In the genomic region with DNA sequence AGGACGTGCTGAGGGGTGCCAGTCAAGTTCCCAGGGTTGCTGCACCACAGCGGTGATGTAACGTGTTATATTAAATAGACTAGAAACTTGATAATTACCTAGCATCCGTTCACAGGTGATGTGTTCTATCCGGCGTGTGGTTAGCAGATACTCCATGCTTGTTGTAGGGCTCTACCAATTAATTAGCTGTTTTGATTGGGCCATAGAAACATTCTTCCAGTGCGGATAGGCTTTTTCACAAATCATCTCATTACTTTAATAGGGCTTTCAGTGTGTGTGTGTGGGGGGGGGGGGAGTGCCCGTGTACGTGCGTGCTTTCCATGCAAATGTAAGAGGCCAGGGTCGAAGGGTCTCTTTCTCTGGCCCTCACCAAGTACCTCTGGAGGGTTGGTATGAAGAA, we compare ENCODE assay signal across 27 mouse cellular contexts.
DNase-seq lines count a peak whose midpoint lies in the region; ATAC-seq and TF ChIP-seq lines count a peak whose summit lies in the region.
"Had no signal": no experiment of that assay in that cellular context is flagged by ENCODE, and none has a peak within 500 bp of the region (broad histone marks: within the 10 kb centered on the region; RNA-seq: fewer than 3 reads in every experiment).

No protein-coding gene starts in this region.

- no peaks in the 10 kb centered on the region; the same call in 1 of the 2 replicates for H3K4me1 ChIP-seq in forebrain, embryonic 14.5 days (ENCODE audit: control insufficient read depth, insufficient read depth, low read length)
- no peaks in the 10 kb centered on the region for H3K4me1 ChIP-seq in forebrain, embryonic 16.5 days (replicated peaks; ENCODE audit: control insufficient read depth, insufficient read depth, low read length)
- H3K4me1 ChIP-seq in E14TG2a.4 (replicated peaks; ENCODE audit: low read depth, low read length) = peaks cover 59% of the 10 kb centered on the region
- H3K4me1 ChIP-seq in ES-Bruce4 (ENCODE audit: control insufficient read depth, insufficient read depth, low read length) = no peaks in the 10 kb centered on the region
- H3K4me1 ChIP-seq: embryonic facial prominence, embryonic 12.5 days; embryonic facial prominence, embryonic 15.5 days; heart, embryonic 10.5 days had no signal

- TF ChIP-seq CTCF in E14TG2a.4 (conservative IDR thresholded peaks at IDR 0.05; ENCODE audit: low read length) = no peak
- TF ChIP-seq CTCF in ES-Bruce4 (IDR thresholded peaks at IDR 0.05; ENCODE audit: low read depth, low read length) = no peak
- no peak for TF ChIP-seq CTCF in brain, embryonic 14.5 days (IDR thresholded peaks at IDR 0.05; ENCODE audit: borderline replicate concordance, extremely low read depth, insufficient read depth, insufficient read length)

- 27% methylated on average over 11 of the region's 11 CpGs for WGBS in forebrain, embryonic 14.5 days
- WGBS in forebrain, embryonic 16.5 days = 29% methylated on average over 11 of the region's 11 CpGs

- TF ChIP-seq EP300 in ES-Bruce4 (IDR thresholded peaks at IDR 0.05; ENCODE audit: insufficient read depth, low read depth, low read length) = no peak

- H3K9me3 ChIP-seq in forebrain, embryonic 14.5 days (replicated peaks; ENCODE audit: control insufficient read depth, low read length) = no peaks in the 10 kb centered on the region
- H3K9me3 ChIP-seq in forebrain, embryonic 16.5 days (ENCODE audit: control insufficient read depth, low read length) = no peaks in the 10 kb centered on the region
- H3K9me3 ChIP-seq in E14TG2a.4 (ENCODE audit: low read length) = no peaks in the 10 kb centered on the region
- H3K9me3 ChIP-seq in ES-Bruce4 (replicated peaks; ENCODE audit: control insufficient read depth, insufficient read depth, low read length, poor library complexity, severe bottlenecking) = no peaks in the 10 kb centered on the region
- H3K9me3 ChIP-seq: embryonic facial prominence, embryonic 15.5 days; heart, embryonic 10.5 days had no signal

- H3K9ac ChIP-seq in forebrain, embryonic 14.5 days (ENCODE audit: low read length) = no peak overlapping the region
- H3K9ac ChIP-seq in forebrain, embryonic 16.5 days (replicated peaks; ENCODE audit: low read depth, low read length) = no peak overlapping the region
- 0 out of 2 replicates have a peak overlapping the region, but pooled peaks have one; percentile 32 for H3K9ac ChIP-seq in ES-Bruce4 (ENCODE audit: low read depth, poor library complexity, severe bottlenecking)
- H3K9ac ChIP-seq: embryonic facial prominence, embryonic 12.5 days; embryonic facial prominence, embryonic 15.5 days; heart, embryonic 13.5 days; hindbrain, embryonic 14.5 days had no signal

- peak; percentile 34; the same call in 1 of the 2 replicates for ATAC-seq in forebrain, embryonic 14.5 days
- no peak for ATAC-seq in forebrain, embryonic 16.5 days
- ATAC-seq: activated CD4-positive, CD25-positive, alpha-beta regulatory T cell, adult 4 months; CD4-positive, CD25-positive, alpha-beta regulatory T cell, adult 4 months; hindbrain, postnatal 0 days; inflammation-experienced regulatory T-cells, adult 6 months; intestine, embryonic 16.5 days had no signal

- no peak overlapping the region for H3K4me2 ChIP-seq in forebrain, embryonic 14.5 days (ENCODE audit: low read length)
- no peak overlapping the region for H3K4me2 ChIP-seq in forebrain, embryonic 16.5 days (ENCODE audit: low read length)
- H3K4me2 ChIP-seq: embryonic facial prominence, embryonic 12.5 days; embryonic facial prominence, embryonic 15.5 days; heart, embryonic 13.5 days; hindbrain, embryonic 14.5 days had no signal

- no peak for TF ChIP-seq POLR2A in ES-Bruce4 (IDR thresholded peaks at IDR 0.05; ENCODE audit: insufficient read depth, low read length)
- TF ChIP-seq POLR2A in brain, embryonic 14.5 days (IDR thresholded peaks at IDR 0.05; ENCODE audit: borderline replicate concordance, extremely low read depth, insufficient read depth, insufficient read length, poor library complexity, severe bottlenecking) = no peak

- intact Hi-C loops in gastrocnemius, postnatal 14 days (cut with DNase I; ENCODE audit: low total_unique reads) = no loop called here

- H3K36me3 ChIP-seq in forebrain, embryonic 14.5 days (ENCODE audit: control insufficient read depth, insufficient read depth, low read length) = no peaks in the 10 kb centered on the region
- no peaks in the 10 kb centered on the region for H3K36me3 ChIP-seq in forebrain, embryonic 16.5 days (ENCODE audit: control insufficient read depth, insufficient read depth)
- H3K36me3 ChIP-seq in E14TG2a.4 (ENCODE audit: insufficient read depth, low read length) (peaks cover 35% of the 10 kb centered on the region), ES-Bruce4 (ENCODE audit: control insufficient read depth, insufficient read depth, low read length, poor library complexity, severe bottlenecking) (no peaks in the 10 kb centered on the region)
- H3K36me3 ChIP-seq: embryonic facial prominence, embryonic 12.5 days; embryonic facial prominence, embryonic 15.5 days; heart, embryonic 10.5 days; heart, embryonic 13.5 days had no signal

- H3K27ac ChIP-seq in forebrain, embryonic 14.5 days (ENCODE audit: low read depth, low read length) = no peak overlapping the region
- no peak overlapping the region for H3K27ac ChIP-seq in forebrain, embryonic 16.5 days (ENCODE audit: low read length)
- no peak overlapping the region for H3K27ac ChIP-seq in ES-Bruce4 (ENCODE audit: insufficient read depth, low read length)
- H3K27ac ChIP-seq: embryonic facial prominence, embryonic 12.5 days; embryonic facial prominence, embryonic 15.5 days; heart, adult 2 months; heart, embryonic 10.5 days; heart, embryonic 13.5 days; hindbrain, embryonic 14.5 days; hindbrain, postnatal 0 days had no signal

- peak; percentile 32 for DNase-seq in forebrain, embryonic 14.5 days (ENCODE audit: low spot score)
- DNase-seq in brain, embryonic 14.5 days (ENCODE audit: low read depth) = peak; percentile 63
- no peak for DNase-seq in cerebellum, adult 11 months
- no peak for DNase-seq in gastrocnemius, postnatal 14 days
- DNase-seq: adrenal gland, adult 8-10 months; adrenal gland, postnatal 25 days; cerebellum, adult 2 months; cerebellum, adult 9-11 months; cerebellum, postnatal 25 days; gastrocnemius, postnatal 36 days; heart, adult 2 months; heart, postnatal 14 days; heart, postnatal 4 days; kidney, adult 18-20 months had no signal

- H3K27me3 ChIP-seq in forebrain, embryonic 14.5 days (replicated peaks; ENCODE audit: control insufficient read depth, insufficient read depth, low read length) = no peaks in the 10 kb centered on the region
- no peaks in the 10 kb centered on the region for H3K27me3 ChIP-seq in forebrain, embryonic 16.5 days (replicated peaks; ENCODE audit: control insufficient read depth, insufficient read depth, low read length)
- no peaks in the 10 kb centered on the region for H3K27me3 ChIP-seq in E14TG2a.4 (ENCODE audit: insufficient read depth, low read length)
- no peaks in the 10 kb centered on the region for H3K27me3 ChIP-seq in ES-Bruce4 (ENCODE audit: control insufficient read depth, insufficient read depth, low read length, poor library complexity, severe bottlenecking)
- H3K27me3 ChIP-seq: embryonic facial prominence, embryonic 12.5 days; embryonic facial prominence, embryonic 15.5 days; heart, embryonic 13.5 days had no signal

- no peak overlapping the region for H3K4me3 ChIP-seq in forebrain, embryonic 14.5 days (ENCODE audit: low read depth, low read length)
- H3K4me3 ChIP-seq in forebrain, embryonic 16.5 days (replicated peaks; ENCODE audit: low read length) = no peak overlapping the region
- H3K4me3 ChIP-seq in E14TG2a.4 (replicated peaks; ENCODE audit: low read length) (peak overlapping the region; percentile 88), ES-Bruce4 (ENCODE audit: low read depth, low read length) (peak overlapping the region; percentile 67)
- H3K4me3 ChIP-seq: embryonic facial prominence, embryonic 12.5 days; embryonic facial prominence, embryonic 15.5 days; heart, adult 2 months; heart, embryonic 10.5 days; heart, embryonic 13.5 days had no signal

Comparison
In these comparisons a context has a peak if more than half of its experiments do, and no peak if none do; other contexts are left out.
1. DNase-seq: peak in forebrain, embryonic 14.5 days (single experiment) and brain, embryonic 14.5 days (single experiment); none in cerebellum, adult 11 months (single experiment) and gastrocnemius, postnatal 14 days (single experiment).
2. H3K4me3 ChIP-seq: peak in E14TG2a.4 (single experiment) and ES-Bruce4 (single experiment); none in forebrain, embryonic 14.5 days (single experiment) and forebrain, embryonic 16.5 days (single experiment).